Mouse (Mus musculus): ENCODE measurements around the gene Mknk2. TPM values are rescaled to one million over a fixed set of nuclear protein-coding genes. Genes with fewer than 3 reads are reported as not detected.

Gene Mknk2
- polyA plus RNA-seq, 1 experiment from 2014 or later: 71.1 TPM

- Histone ChIP-seq H3K4me1 (replicated peaks; ENCODE audit: control insufficient read depth, insufficient read depth, low read length) (peaks cover 14% of the 10 kb centered on the region), H3K9me3 (ENCODE audit: control insufficient read depth, low read length) (no peaks in the 10 kb centered on the region), H3K27me3 (replicated peaks; ENCODE audit: control insufficient read depth, insufficient read depth, low read length) (no peaks in the 10 kb centered on the region), H3K36me3 (ENCODE audit: control insufficient read depth, insufficient read depth, low read length) (peaks cover 3% of the 10 kb centered on the region), H3K4me3 (ENCODE audit: low read depth, low read length) (no peak overlapping the region), H3K27ac (ENCODE audit: low read depth) (no peak overlapping the region), H3K4me2 (ENCODE audit: low read length) (no peak overlapping the region), H3K9ac (ENCODE audit: low read length) (no peak overlapping the region)
- 38% methylated on average over 5 of the region's 5 CpGs for WGBS
- DNase-seq (ENCODE audit: low spot score) (peak; percentile 70), ATAC-seq (replicated peaks; ENCODE audit: low FRiP score, low TSS enrichment, low read depth) (no peak)
Measured at GRCm38 (mm10) chr10:80661149-80661548, 16.8 kb downstream of the Mknk2 start.

GRCm38 (mm10) chr10:80659213-80659612, 18.7 kb downstream of the Mknk2 start:
- peaks cover 13% of the 10 kb centered on the region for H3K4me1 ChIP-seq (replicated peaks; ENCODE audit: control insufficient read depth, insufficient read depth, low read length)
- no peak overlapping the region for H3K9ac ChIP-seq (ENCODE audit: low read length)
- ATAC-seq (replicated peaks; ENCODE audit: low FRiP score, low TSS enrichment, low read depth) (no peak), DNase-seq (ENCODE audit: low spot score) (peak; percentile 92)
- H3K9me3 ChIP-seq (ENCODE audit: control insufficient read depth, low read length): no peaks in the 10 kb centered on the region
- H3K27ac ChIP-seq (ENCODE audit: low read depth): no peak overlapping the region
- H3K4me2 ChIP-seq (ENCODE audit: low read length): peak overlapping the region; percentile 33
- WGBS: 15% methylated on average over 10 of the region's 10 CpGs
- 0 out of 2 replicates have a peak overlapping the region, but pooled peaks have one; percentile 4 for H3K4me3 ChIP-seq (ENCODE audit: low read depth, low read length)
- H3K27me3 ChIP-seq (replicated peaks; ENCODE audit: control insufficient read depth, insufficient read depth, low read length): no peaks in the 10 kb centered on the region
- H3K36me3 ChIP-seq (ENCODE audit: control insufficient read depth, insufficient read depth, low read length): no peaks in the 10 kb centered on the region

DNA sequence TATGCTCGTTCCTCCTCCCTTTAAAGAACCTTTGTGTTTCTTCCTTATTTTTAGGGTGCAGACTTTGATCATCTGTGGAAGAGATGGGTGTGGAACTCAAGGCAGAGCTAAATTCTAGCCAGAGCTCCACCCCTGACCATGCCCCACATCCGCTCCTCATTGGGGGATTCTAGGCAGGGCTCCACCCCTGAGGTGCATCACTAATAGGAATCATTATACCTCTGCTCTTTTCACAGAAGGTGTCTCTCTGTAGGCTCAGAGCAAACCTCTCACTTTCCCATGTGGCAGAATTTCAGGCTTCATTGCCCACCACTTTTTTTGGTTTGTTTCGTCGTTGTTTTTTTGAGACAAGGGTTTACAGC, 19.1 kb downstream of the Mknk2 start:
- no peak overlapping the region for H3K9ac ChIP-seq (ENCODE audit: low read length)
- H3K9me3 ChIP-seq (ENCODE audit: control insufficient read depth, low read length): no peaks in the 10 kb centered on the region
- H3K27me3 ChIP-seq (replicated peaks; ENCODE audit: control insufficient read depth, insufficient read depth, low read length): no peaks in the 10 kb centered on the region
- H3K4me2 ChIP-seq (ENCODE audit: low read length): no peak overlapping the region
- H3K27ac ChIP-seq (ENCODE audit: low read depth): no peak overlapping the region
- no peak overlapping the region for H3K4me3 ChIP-seq (ENCODE audit: low read depth, low read length)
- WGBS: 64% methylated on average over 4 of the region's 4 CpGs
- no peaks in the 10 kb centered on the region for H3K36me3 ChIP-seq (ENCODE audit: control insufficient read depth, insufficient read depth, low read length)
- DNase-seq (ENCODE audit: low spot score) (no peak), ATAC-seq (replicated peaks; ENCODE audit: low FRiP score, low TSS enrichment, low read depth) (no peak)
- H3K4me1 ChIP-seq (replicated peaks; ENCODE audit: control insufficient read depth, insufficient read depth, low read length): peaks cover 14% of the 10 kb centered on the region

GRCm38 (mm10) chr10:80658194-80658840, 19.6 kb downstream of the Mknk2 start:
- no peak overlapping the region for H3K4me2 ChIP-seq (ENCODE audit: low read length)
- WGBS: 83% methylated on average over 14 of the region's 14 CpGs

GRCm38 (mm10) chr10:80656863-80657623, 20.9 kb downstream of the Mknk2 start, which contains the start of gene Btbd2:
TSS of gene Btbd2 (minus strand) at chr10:80657071.
- DNase-seq (ENCODE audit: low spot score): no peak
- WGBS: 18% methylated on average over 15 of the region's 15 CpGs
- H3K36me3 ChIP-seq (ENCODE audit: control insufficient read depth, insufficient read depth, low read length): no peaks in the 10 kb centered on the region; the same call in 1 of the 2 replicates

More at GRCm38 (mm10) chr10:80658194-80658840, 19.6 kb downstream of the Mknk2 start:
- no peaks in the 10 kb centered on the region for H3K27me3 ChIP-seq (replicated peaks; ENCODE audit: control insufficient read depth, insufficient read depth, low read length)
- H3K9ac ChIP-seq (ENCODE audit: low read length): no peak overlapping the region
- H3K4me3 ChIP-seq (ENCODE audit: low read depth, low read length): no peak overlapping the region
- H3K36me3 ChIP-seq (ENCODE audit: control insufficient read depth, insufficient read depth, low read length): no peaks in the 10 kb centered on the region; the same call in 1 of the 2 replicates
- H3K4me1 ChIP-seq (replicated peaks; ENCODE audit: control insufficient read depth, insufficient read depth, low read length): peaks cover 14% of the 10 kb centered on the region
- no peak for DNase-seq (ENCODE audit: low spot score)
- H3K27ac ChIP-seq (ENCODE audit: low read depth): no peak overlapping the region
- ATAC-seq (replicated peaks; ENCODE audit: low FRiP score, low TSS enrichment, low read depth): no peak
- no peaks in the 10 kb centered on the region for H3K9me3 ChIP-seq (ENCODE audit: control insufficient read depth, low read length)

DNA sequence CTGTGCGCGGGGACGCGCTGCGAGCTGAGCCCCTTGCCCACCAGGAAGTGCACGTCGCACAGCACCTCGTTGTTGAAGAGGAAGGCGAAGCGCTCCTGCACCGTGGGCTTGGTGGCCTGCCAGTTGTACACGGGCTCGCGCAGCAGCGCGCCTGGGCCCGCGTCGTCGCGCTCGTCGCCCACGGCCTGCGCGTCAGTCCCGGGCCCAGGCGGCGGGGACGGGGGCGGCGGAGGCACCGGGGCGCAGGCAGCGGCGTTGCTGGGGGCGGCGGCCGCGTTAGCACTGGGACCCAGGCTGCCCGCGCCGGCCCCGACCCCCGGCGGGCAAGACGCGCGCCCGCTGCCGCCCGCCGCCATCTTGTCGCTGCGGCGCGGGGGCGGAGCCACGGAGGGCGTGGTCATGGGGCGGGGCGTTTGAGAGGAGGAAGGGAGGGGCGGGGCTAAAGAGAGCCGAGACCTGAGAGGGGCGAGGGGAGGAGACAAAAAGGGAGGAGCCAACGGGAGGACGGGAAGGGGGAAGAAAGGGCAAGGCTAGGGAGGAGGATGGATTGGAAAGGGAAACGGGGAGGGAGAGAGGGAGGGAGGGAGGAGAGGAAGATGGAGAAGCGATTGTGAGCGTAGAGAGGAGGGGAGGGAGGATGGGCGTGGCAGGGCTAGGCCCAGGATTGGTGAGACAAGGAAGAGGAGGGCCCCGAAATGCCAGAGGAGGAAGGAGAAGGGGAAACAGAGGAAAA, 21.6 kb downstream of the Mknk2 start:
- H3K4me1 ChIP-seq (replicated peaks; ENCODE audit: control insufficient read depth, insufficient read depth, low read length): peaks cover 14% of the 10 kb centered on the region
- peak overlapping the region; percentile 89 for H3K4me3 ChIP-seq (ENCODE audit: low read depth, low read length)
- H3K36me3 ChIP-seq (ENCODE audit: control insufficient read depth, insufficient read depth, low read length): no peaks in the 10 kb centered on the region; the same call in 1 of the 2 replicates
- ATAC-seq (replicated peaks; ENCODE audit: low FRiP score, low TSS enrichment, low read depth): peak; percentile 83
- H3K9me3 ChIP-seq (ENCODE audit: control insufficient read depth, low read length): no peaks in the 10 kb centered on the region
- peak overlapping the region; percentile 79 for H3K27ac ChIP-seq (ENCODE audit: low read depth)
- under 1% methylated on average over 50 of the region's 72 CpGs for WGBS
- no peaks in the 10 kb centered on the region for H3K27me3 ChIP-seq (replicated peaks; ENCODE audit: control insufficient read depth, insufficient read depth, low read length)
- peak overlapping the region; percentile 71 for H3K9ac ChIP-seq (ENCODE audit: low read length)
- H3K4me2 ChIP-seq (ENCODE audit: low read length): peak overlapping the region; percentile 76
- DNase-seq (ENCODE audit: low spot score): peak; percentile 99

More at GRCm38 (mm10) chr10:80656863-80657623, 20.9 kb downstream of the Mknk2 start, which contains the start of gene Btbd2:
- Histone ChIP-seq H3K4me3 (ENCODE audit: low read depth, low read length) (peak within 1 kb of the TSS; percentile 89), H3K27ac (ENCODE audit: low read depth) (peak within 1 kb of the TSS; percentile 79), H3K27me3 (replicated peaks; ENCODE audit: control insufficient read depth, insufficient read depth, low read length) (no peaks in the 10 kb centered on the region), H3K4me2 (ENCODE audit: low read length) (peak within 1 kb of the TSS; percentile 76), H3K9ac (ENCODE audit: low read length) (peak within 1 kb of the TSS; percentile 71), H3K9me3 (ENCODE audit: control insufficient read depth, low read length) (no peaks in the 10 kb centered on the region), H3K4me1 (replicated peaks; ENCODE audit: control insufficient read depth, insufficient read depth, low read length) (peaks cover 14% of the 10 kb centered on the region)
- ATAC-seq (replicated peaks; ENCODE audit: low FRiP score, low TSS enrichment, low read depth): peak; percentile 24

GRCm38 (mm10) chr10:80655406-80656129, 22.3 kb downstream of the Mknk2 start:
- H3K9ac ChIP-seq (ENCODE audit: low read length): peak overlapping the region; percentile 71
- 6% methylated on average over 10 of the region's 12 CpGs for WGBS
- no peaks in the 10 kb centered on the region; the same call in 1 of the 2 replicates for H3K36me3 ChIP-seq (ENCODE audit: control insufficient read depth, insufficient read depth, low read length)
- no peaks in the 10 kb centered on the region for H3K9me3 ChIP-seq (ENCODE audit: control insufficient read depth, low read length)
- peaks cover 14% of the 10 kb centered on the region for H3K4me1 ChIP-seq (replicated peaks; ENCODE audit: control insufficient read depth, insufficient read depth, low read length)
- peak overlapping the region; percentile 76 for H3K4me2 ChIP-seq (ENCODE audit: low read length)
- peak overlapping the region; percentile 89 for H3K4me3 ChIP-seq (ENCODE audit: low read depth, low read length)
- ATAC-seq (replicated peaks; ENCODE audit: low FRiP score, low TSS enrichment, low read depth) (peak; percentile 47; the same call in 1 of the 2 replicates), DNase-seq (ENCODE audit: low spot score) (no peak)
- no peak overlapping the region for H3K27ac ChIP-seq (ENCODE audit: low read depth)
- H3K27me3 ChIP-seq (replicated peaks; ENCODE audit: control insufficient read depth, insufficient read depth, low read length): no peaks in the 10 kb centered on the region

DNA sequence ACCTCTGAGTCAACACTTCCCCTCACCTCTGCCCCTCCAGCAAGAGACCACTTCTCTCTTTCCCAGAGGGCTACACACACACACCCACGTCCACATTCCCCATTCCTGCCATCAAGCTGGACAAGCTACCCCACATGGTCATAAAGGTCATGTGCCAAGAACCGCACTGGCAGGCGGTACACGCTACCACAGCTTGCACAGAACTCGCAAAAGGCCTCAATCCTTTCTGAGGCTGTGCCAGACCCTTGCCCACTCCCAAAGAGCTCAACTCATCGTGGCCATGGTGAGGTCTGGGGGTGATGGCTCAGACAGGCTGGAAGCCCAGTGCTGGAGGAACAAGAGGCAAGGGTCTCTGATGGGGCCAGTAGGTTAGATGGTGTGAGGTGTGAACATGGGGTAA, 23.0 kb downstream of the Mknk2 start:
- Histone ChIP-seq H3K27ac (ENCODE audit: low read depth) (no peak overlapping the region), H3K36me3 (ENCODE audit: control insufficient read depth, insufficient read depth, low read length) (no peaks in the 10 kb centered on the region; the same call in 1 of the 2 replicates), H3K27me3 (replicated peaks; ENCODE audit: control insufficient read depth, insufficient read depth, low read length) (no peaks in the 10 kb centered on the region), H3K4me1 (replicated peaks; ENCODE audit: control insufficient read depth, insufficient read depth, low read length) (peaks cover 14% of the 10 kb centered on the region), H3K9me3 (ENCODE audit: control insufficient read depth, low read length) (no peaks in the 10 kb centered on the region), H3K4me3 (ENCODE audit: low read depth, low read length) (peak overlapping the region; percentile 89; the same call in 1 of the 2 replicates), H3K4me2 (ENCODE audit: low read length) (peak overlapping the region; percentile 76), H3K9ac (ENCODE audit: low read length) (no peak overlapping the region; the same call in 1 of the 2 replicates)
- no peak for DNase-seq (ENCODE audit: low spot score)
- WGBS: 82% methylated on average over 6 of the region's 6 CpGs
- ATAC-seq (replicated peaks; ENCODE audit: low FRiP score, low TSS enrichment, low read depth): no peak
